Mouse (Mus musculus): Measurements from ENCODE around the gene Rpl34. TPM values are rescaled to one million over a fixed set of nuclear protein-coding genes. Genes with fewer than 3 reads are reported as not detected.
A peak's percentile ranks its signal among the peaks of the same experiment; 100 is the strongest.

The Rpl34 gene
- polyA plus RNA-seq, 1 experiment from 2014 or later: 621 TPM

- ATAC-seq: no peak
- H3K27me3 ChIP-seq: no peaks in the 10 kb centered on the region
- DNase-seq (ENCODE audit: low read depth, low spot score): no peak
- no peak for TF ChIP-seq CTCF (IDR thresholded peaks at IDR 0.05)
- POLR2A ChIA-PET: no interaction called here
- in situ Hi-C loops (cut with MboI; ENCODE audit: low pct_unique_long_range_greater_than_20kb): no loop called here
- CTCF ChIA-PET: interaction anchor here (1.1 kb wide), 1 partner anchor 10 kb away, joined by 3 read pairs; no protein-coding TSS in a partner anchor
These were observed 7.6 kb upstream of the Rpl34 start for GRCm38 (mm10) chr3:130737652-130738361.

GRCm38 (mm10) chr3:130736758-130737157 is 6.6 kb upstream of the Rpl34 start:
- no peak for DNase-seq (ENCODE audit: low read depth, low spot score)
- in situ Hi-C loops (cut with MboI; ENCODE audit: low pct_unique_long_range_greater_than_20kb): no loop called here
- POLR2A ChIA-PET: no interaction called here
- TF ChIP-seq CTCF (IDR thresholded peaks at IDR 0.05): no peak
- H3K27me3 ChIP-seq: no peaks in the 10 kb centered on the region
- CTCF ChIA-PET: interaction anchor here (1.7 kb wide), 1 partner anchor 16 kb away, joined by 4 read pairs; no protein-coding TSS in a partner anchor
- ATAC-seq: no peak

- TF ChIP-seq CTCF (IDR thresholded peaks at IDR 0.05): peak; percentile 51
- POLR2A ChIA-PET: interaction anchor here (1.3 to 1.4 kb wide), 2 partner anchors 8 to 14 kb away, joined by 4 read pairs; no protein-coding TSS in a partner anchor
- CTCF ChIA-PET: interaction anchor here (1.0 to 1.8 kb wide), 5 partner anchors 14 to 89 kb away, joined by 3 to 7 read pairs (median 5); no protein-coding TSS in a partner anchor
- no peak for DNase-seq (ENCODE audit: low read depth, low spot score)
- peak; percentile 54 for ATAC-seq
- no peaks in the 10 kb centered on the region for H3K27me3 ChIP-seq
- in situ Hi-C loops (cut with MboI; ENCODE audit: low pct_unique_long_range_greater_than_20kb): no loop called here
These were observed 568 bp downstream of the Rpl34 start for GRCm38 (mm10) chr3:130729472-130730188.

- no peak for DNase-seq (ENCODE audit: low read depth, low spot score)
- in situ Hi-C loops (cut with MboI; ENCODE audit: low pct_unique_long_range_greater_than_20kb): no loop called here
- no peaks in the 10 kb centered on the region for H3K27me3 ChIP-seq
- ChIA-PET POLR2A (no interaction called here), CTCF (interaction anchor here (1.1 kb wide), 1 partner anchor 14 kb away, joined by 3 read pairs; no protein-coding TSS in a partner anchor)
- ATAC-seq: no peak
- no peak for TF ChIP-seq CTCF (IDR thresholded peaks at IDR 0.05)
These were observed 2.5 kb downstream of the Rpl34 start for GRCm38 (mm10) chr3:130727676-130728075.

GRCm38 (mm10) chr3:130727036-130727435 is 3.2 kb downstream of the Rpl34 start:
- in situ Hi-C loops (cut with MboI; ENCODE audit: low pct_unique_long_range_greater_than_20kb): no loop called here
- DNase-seq (ENCODE audit: low read depth, low spot score) (no peak), ATAC-seq (no peak)
- ChIA-PET CTCF (interaction anchor here (1.1 kb wide), 1 partner anchor 14 kb away, joined by 3 read pairs; no protein-coding TSS in a partner anchor), POLR2A (no interaction called here)
- no peak for TF ChIP-seq CTCF (IDR thresholded peaks at IDR 0.05)
- H3K27me3 ChIP-seq: no peaks in the 10 kb centered on the region

GRCm38 (mm10) chr3:130725718-130726117 is 4.5 kb downstream of the Rpl34 start:
- no peaks in the 10 kb centered on the region for H3K27me3 ChIP-seq
- ChIA-PET CTCF (no interaction called here), POLR2A (no interaction called here)
- in situ Hi-C loops (cut with MboI; ENCODE audit: low pct_unique_long_range_greater_than_20kb): no loop called here
- DNase-seq (ENCODE audit: low read depth, low spot score): no peak
- no peak for ATAC-seq
- TF ChIP-seq CTCF (IDR thresholded peaks at IDR 0.05): no peak

- POLR2A ChIA-PET: interaction anchor here (0.7 to 1.8 kb wide), 2 partner anchors 7 to 11 kb away, joined by 4 read pairs; partner anchors contain the start of gene Rpl34
- no peak for TF ChIP-seq CTCF (IDR thresholded peaks at IDR 0.05)
- in situ Hi-C loops (cut with MboI; ENCODE audit: low pct_unique_long_range_greater_than_20kb): no loop called here
- ATAC-seq: no peak
- no peak for DNase-seq (ENCODE audit: low read depth, low spot score)
- H3K27me3 ChIP-seq: no peaks in the 10 kb centered on the region
- CTCF ChIA-PET: interaction anchor here (0.9 to 1.4 kb wide), 7 partner anchors 8 to 523 kb away, joined by 3 to 7 read pairs (median 3); partner anchors contain the start of gene Ostc
These were observed 7.3 kb downstream of the Rpl34 start for GRCm38 (mm10) chr3:130722733-130723478.

- CTCF ChIA-PET: interaction anchor here (1.2 to 1.4 kb wide), 2 partner anchors 16 to 35 kb away, joined by 3 to 4 read pairs; no protein-coding TSS in a partner anchor
- POLR2A ChIA-PET: no interaction called here
- ATAC-seq (no peak), DNase-seq (ENCODE audit: low read depth, low spot score) (no peak)
- in situ Hi-C loops (cut with MboI; ENCODE audit: low pct_unique_long_range_greater_than_20kb): no loop called here
- no peaks in the 10 kb centered on the region for H3K27me3 ChIP-seq
- no peak for TF ChIP-seq CTCF (IDR thresholded peaks at IDR 0.05)
These were observed 10.0 kb downstream of the Rpl34 start for GRCm38 (mm10) chr3:130720225-130720624.

- DNase-seq (ENCODE audit: low read depth, low spot score) (no peak), ATAC-seq (no peak)
- ChIA-PET CTCF (no interaction called here), POLR2A (no interaction called here)
- no peaks in the 10 kb centered on the region for H3K27me3 ChIP-seq
- in situ Hi-C loops (cut with MboI; ENCODE audit: low pct_unique_long_range_greater_than_20kb): no loop called here
- no peak for TF ChIP-seq CTCF (IDR thresholded peaks at IDR 0.05)
These were observed 11.3 kb downstream of the Rpl34 start for GRCm38 (mm10) chr3:130718871-130719270.

- in situ Hi-C loops (cut with MboI; ENCODE audit: low pct_unique_long_range_greater_than_20kb): no loop called here
- no peak for TF ChIP-seq CTCF (IDR thresholded peaks at IDR 0.05)
- DNase-seq (ENCODE audit: low read depth, low spot score) (no peak), ATAC-seq (no peak)
- ChIA-PET POLR2A (no interaction called here), CTCF (no interaction called here)
- no peaks in the 10 kb centered on the region for H3K27me3 ChIP-seq
These were observed 13.6 kb downstream of the Rpl34 start for GRCm38 (mm10) chr3:130716555-130716954.

Data from Patski (cell line).